Mouse (Mus musculus) telencephalon, adult 2 months (tissue): ENCODE measurements around the gene Tk2.
"Not testable (repeated sequence)": the region's sequence is repeated elsewhere in the genome, so short reads cannot be mapped to it uniquely, and the experiment has no call there.

ENCODE experiments used
- DNase-seq: peaks from one replicate; pipeline ENCODE4 v3.0.0-alpha.2; 2011; ENCODE audit warnings: low read depth, low spot score

The Tk2 gene

DNA sequence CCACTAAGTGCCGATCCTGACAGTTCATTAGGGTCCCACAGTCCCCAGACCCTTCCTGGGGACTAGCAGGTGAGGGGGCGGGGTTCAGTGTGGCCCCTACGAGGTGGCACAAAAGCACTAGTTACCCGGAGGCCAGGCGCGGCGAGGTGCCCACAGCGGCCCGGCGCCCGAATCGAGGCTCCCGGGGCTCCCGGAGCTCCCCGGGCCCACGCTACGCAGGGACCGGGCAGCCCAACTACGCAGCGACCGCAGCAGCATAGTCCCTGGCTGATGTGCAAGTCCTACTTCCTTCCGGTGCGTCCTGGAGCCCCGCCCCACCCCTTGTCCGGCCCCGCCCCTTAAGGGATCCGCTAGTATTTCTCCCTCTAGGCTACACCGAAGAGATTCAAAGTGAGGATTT is at the start of gene Tk2:
Gene Tk2, minus strand, starts transcription at position 283 of the 400 bp plus-strand sequence.
- DNase-seq: peak; percentile 67

DNA sequence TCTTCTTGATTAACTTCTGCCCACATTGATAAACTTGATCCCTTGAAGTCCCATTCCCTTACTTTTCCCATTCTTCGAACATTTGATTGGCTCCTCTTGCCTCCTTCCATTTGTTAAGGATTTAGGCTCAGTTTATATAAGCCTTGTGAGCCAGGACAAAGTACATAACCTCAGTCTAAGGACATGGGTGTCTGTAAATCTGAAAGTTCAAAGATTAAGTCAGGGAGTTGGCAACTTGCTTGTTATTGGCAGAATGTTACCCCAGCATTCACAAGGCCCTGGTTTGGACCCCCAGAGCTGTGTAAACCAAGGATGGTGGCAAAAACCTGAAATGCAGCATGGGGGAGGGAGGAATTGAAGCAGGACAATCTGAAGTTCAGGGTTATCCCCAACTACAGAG is 46.0 kb upstream of the Tk2 start:
- no peak for DNase-seq

DNA sequence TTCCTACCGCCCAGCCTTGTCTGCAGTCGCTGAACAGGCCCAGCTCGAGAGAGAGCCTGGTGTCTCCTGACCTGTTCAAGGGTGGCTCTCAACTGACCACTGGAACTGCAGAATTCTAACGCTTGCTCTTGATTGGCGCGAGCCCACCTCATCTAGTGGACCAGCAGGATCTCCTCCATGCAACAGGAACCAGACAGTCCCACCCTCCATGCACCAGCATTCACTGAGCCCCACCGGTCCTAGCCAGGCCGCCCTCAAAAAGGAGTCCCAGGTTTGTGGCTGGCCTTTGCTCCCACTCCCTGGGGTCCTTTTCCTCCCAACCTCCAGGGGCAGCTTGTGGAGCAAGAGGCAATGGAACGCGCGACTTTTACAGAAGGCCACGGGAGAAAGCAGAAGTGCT is 44.7 kb upstream of the Tk2 start, which contains the start of gene Cmtm2a:
Gene Cmtm2a, minus strand, starts transcription at position 101 of the 400 bp plus-strand sequence.
- DNase-seq: not testable (repeated sequence)

DNA sequence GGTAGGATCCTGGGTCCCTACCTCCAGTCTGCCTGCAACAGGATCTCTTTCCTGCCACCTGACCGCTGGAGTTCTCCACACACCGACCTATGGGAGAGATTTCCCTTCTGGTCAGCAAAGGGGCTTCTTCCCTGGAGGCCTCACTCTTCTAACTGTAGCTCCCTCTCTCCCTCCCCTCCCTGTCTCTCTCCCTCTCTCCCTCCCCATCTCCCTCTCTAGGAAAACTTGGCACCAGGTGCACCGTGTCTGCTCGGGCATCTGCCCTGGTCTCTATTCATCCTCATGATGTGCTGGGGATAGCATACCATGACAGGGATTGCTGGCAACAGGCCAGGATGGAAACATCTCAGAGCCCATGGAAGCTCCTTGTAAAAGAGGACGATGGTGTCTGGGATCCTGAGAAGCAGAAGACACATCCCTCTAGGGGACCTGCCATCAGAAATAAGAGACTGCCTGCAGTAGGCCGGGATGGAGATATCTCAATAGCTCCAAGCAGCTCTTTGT is 20.6 kb upstream of the Tk2 start:
- no peak for DNase-seq

DNA sequence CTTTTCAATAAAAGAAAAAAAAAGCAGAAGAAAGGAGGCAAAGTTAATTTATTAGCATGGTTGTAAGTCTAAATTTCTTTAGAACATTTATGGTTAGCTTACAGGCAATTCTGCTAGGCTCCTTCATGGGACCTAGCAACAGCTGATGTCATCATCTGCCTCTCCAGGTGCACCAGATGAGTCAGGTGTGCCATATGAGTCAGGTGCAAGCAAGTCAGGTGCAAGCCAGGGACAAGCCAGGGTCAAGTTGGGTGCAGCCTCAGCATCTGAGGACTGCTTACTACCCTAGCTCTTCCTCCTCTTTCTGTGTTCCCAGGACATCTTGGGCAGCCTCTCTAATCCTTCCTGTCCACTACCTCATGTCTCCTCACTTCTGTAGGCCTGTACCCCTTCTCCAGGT is 20.0 kb upstream of the Tk2 start:
- no peak for DNase-seq

DNA sequence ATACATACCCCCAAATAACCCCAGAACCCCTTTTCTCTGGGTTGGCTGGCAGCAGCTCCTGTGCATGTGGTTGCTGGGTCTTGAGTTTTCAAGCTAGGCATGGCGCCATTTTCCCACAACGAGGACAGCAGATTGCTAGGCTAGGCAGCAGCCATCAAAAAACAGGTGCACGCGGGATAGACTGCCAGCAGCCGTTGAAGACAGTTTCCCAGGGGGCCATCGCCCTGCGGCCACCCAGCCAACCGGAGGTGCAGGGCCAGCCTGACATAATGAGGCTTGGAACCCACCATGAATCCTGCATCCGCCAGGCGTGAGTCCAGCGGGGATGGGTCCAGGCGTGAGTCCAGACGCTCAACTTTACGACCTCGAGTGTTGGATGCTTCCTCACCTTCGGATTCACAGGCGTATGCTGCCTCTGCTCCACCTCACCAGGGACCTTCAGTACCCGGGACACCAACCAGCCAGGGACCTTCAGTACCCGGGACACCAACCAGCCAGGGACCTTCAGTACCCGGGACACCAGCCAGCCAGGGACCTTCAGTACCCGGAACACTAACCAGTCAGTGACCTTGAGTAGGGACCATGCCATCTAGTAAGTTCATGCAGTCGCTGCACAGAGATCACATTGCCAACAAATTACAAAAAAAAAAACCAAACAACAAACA is 16.0 kb upstream of the Tk2 start:
- not testable (repeated sequence) for DNase-seq

DNA sequence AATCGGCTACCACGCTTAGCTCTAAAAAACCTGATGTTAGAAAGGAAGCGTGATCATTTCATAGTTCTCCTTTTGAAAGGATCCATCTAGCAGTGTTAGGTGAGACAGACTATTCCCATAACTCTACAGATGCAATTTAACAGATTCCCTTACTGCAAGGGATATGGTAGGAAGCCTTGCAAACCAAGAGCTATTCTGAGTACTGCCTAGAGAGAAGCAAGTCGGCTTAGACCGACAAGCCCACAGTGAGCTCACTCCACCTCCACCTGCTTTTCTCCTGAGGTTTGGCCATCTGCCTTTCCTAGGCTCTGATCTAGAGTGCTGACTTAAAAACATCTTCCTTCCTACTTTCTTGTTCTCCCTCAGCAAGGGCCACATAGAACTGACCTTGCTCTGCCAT is 13.4 kb upstream of the Tk2 start:
- not testable (repeated sequence) for DNase-seq

DNA sequence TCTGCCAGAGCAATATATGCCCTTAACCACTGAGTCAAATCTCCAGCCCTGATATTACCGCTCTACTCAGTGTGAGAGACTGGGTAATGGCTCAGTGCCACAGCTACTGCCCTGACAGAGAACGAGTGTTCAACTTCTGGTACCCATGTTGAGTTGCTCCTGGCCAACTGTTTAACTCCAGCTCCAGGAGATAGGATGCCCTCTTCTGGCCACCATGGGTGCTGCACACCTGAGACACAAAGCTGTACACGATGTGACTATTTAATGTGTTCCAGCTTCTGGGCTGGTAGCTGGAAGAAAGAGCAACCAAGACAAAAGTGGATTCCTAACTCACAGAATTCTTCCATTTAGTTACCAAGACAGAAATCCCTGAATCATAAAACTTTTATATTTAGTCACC is 4.7 kb upstream of the Tk2 start:
- no peak for DNase-seq

DNA sequence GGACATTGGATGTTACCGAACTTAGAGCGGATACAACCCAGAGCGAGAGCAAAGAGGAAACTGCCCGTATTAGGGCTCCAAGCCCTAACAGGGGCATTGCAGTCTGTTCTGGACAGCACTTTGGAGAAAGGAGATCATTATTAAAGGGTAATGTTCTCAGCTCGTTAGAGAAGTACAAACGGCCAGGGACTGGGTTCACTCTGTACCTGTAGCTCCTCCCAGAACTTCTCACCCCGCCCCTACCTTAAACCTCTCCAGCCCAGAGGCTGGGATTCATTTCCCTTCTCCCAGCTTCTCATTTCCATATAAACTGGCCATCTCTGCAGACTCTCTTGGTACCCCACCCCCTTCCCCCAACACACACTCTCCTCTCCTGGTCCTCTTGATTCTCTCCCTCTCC is 3.1 kb upstream of the Tk2 start:
- DNase-seq: no peak

DNA sequence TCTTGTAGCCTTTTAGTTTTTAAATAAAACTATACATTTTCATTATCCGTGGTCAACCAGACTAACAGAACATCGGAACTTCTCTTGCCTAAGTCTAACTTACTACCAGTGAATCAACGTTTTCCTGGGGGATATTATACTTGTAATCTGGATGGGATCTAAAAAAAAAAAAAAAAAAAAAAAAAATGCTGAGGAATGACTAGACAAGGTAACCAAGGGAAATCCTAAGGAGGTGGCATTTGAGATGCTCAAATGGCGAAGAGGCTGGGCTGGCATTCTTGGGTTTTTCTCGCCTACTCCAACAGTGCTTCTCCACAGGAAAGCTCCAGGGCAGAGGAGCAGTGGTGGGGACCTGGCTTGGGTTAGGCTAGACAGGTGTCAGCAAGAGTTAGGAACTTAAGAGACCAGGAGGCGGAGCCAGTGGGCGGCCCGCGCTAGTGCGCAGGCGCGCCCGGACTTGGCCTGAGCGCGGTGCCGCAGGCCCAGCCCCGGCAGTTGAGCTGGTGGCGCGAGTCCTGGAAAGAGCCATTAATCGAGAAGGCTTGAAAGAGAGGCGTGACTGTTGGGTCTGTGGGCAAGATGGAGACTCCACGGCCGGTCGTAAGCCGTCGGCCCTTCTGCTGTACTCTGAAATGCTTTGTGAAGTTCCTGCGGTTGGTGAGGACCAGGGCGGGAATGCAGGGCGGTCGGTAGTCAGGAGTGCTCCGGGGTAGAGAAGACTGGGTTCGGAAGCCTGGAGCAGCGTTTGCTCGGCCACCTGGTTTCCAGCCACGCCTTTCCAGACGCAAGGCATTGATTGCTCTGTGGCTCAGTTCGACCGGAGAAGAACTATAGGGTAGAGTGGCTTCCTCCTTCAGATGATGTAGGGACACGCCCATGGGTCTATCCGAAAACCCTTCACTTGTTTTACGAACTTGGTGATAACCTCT is 2.3 kb upstream of the Tk2 start, which contains the start of gene Cklf:
Gene Cklf, plus strand, starts transcription at position 423 of the 929 bp plus-strand sequence.
- DNase-seq: peak; percentile 75

DNA sequence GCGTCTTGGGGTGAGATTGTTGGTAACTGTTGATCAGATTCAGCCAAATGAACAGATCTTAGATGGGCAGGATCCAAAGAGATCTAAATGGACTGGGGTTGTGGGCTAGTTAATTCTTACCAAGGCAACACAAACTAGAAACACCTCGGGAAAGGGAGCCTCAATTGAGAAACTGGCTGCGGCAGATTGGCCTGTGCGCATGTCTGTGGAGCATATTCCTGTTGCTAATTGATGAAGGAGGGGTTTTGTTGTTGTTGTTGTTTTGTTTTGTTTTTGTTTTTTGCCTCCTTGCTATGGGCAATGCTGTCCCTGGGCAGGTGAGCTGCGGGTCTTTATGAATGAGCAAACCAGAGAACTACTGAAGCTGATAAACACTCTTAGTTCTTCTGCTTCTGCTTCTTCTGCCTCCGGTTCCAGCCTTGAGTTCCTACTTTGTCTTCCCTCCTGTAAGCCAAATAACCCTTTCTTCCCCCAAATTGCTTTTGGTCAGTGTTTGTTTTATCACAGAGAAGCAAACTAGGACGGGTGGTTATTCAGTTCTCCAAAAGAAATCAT is 1.2 kb upstream of the Tk2 start:
- DNase-seq: no peak

DNA sequence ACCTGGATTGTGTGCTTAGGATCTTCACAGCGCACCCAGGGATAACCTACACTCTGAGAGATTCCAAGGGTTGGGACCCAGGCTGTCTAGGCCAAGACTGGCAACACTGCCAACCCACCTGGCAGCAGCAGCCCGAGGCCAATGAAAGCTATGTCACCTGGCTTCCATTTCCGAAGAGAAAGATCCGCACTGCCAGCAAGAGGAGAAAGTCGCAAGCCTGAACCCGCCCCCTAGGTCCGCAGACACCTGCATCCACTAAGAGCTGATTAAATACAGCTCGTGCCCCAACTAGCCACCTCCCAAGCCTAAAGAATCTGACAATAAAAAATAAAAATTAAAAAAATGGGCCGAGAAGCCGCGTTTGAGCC is 466 bp downstream of the Tk2 start:
- DNase-seq: no peak

DNA sequence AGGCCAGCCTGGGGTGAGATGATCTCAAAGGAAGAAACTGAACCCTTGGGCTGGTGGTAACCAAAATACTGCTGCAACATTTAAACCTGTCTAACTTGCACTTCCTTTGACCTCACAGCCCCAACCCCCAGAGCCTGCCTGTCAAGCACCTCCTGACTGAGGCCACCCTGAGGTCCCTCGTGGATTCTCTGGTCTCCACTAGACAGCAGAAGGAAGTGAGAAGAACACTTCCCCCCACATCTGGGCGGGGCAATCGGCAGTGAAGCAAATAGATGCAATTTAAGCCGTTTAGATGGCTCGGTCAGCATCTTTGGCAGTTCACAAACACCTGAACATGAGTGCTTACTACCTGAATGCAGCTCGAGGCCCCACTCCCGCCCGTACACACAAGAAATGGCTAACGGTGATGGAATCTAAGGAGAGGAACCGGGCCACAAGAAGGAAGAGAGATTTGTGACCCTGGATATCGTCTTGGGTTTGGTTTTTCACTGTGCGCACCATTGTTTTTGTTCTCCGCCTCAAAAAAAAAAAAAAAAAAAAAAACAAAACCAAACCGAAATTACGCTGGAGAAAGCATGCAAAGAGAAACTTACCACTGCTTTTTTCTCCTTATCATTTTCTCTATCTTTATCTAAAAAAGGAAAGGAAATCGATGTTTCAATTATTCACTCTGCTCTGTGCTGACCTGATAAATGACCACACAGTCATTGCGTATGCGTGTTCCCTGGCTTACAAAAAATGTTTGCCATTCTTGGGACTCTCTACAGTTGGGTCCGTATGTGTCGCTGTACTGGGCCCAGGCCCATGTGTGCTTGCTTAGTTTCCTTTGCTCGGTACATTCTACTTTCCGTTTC is 1.1 kb downstream of the Tk2 start:
- DNase-seq: no peak

DNA sequence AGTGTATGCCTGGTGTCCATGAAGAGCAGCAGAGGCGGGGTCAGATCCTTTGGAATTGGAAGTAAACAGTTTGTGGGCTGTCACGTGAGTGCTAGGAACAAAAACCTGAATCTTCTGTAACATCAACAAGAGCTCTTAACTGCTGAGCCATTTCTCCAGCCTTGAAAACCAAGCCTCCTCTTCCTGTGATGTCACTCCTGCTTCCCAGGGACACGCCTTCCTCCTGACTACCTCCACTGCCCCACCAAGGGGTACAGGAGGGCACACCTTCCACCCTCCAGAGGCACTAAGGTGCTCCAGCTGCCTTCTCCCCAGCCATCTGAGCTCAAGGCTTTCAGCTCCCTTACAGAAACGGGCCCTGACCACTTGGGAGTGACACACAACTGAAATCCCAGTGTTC is 1.7 kb downstream of the Tk2 start:
- no peak for DNase-seq

DNA sequence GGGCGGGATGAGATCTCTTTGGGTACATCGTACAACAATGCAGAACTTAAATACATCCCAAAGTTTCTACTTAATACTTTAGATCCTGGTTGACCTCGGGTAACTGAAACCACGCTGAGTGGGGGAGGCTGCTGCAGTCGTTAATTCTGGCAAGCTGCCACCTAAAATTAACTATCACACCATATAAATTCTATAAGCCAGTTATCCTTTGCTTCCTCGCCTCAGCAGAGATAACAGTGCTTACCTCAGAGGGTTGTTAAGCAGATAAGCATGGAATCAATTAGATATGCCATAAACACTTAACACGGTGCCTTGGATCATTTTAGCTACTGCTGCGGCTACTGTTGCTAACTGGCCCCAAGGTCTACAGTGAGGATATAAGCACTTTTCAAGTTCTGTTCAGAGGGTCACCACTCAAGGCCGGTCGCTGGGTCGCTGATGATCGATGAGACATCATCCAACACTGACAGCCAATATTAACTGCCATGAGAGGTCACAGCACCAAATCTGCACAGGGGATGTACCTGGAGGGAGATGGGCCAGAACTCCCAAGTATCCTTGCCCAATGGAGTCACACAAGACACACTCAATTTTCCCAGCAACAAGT is 6.2 kb downstream of the Tk2 start:
- no peak for DNase-seq

DNA sequence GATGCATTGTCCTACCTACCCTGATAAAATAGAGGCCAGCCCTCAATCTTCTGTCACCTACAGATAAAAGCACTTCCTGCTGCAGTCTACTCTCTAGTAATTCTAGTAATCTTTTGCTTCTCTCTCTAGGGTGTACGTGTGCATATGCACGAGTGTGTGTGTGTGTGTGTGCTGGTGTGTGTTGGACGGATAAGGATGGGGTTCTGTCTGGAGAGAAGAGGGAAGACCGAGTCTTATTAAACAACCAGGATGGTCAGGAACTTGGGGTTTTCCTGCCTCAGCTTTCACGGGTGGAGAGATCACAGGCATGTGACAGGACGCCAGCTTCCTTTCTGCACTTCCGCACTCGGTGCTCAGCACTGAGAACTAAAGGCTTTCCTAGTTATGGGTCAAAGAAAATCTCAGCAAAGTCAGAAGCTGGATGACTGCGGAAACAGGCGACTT is 8.9 kb downstream of the Tk2 start:
- no peak for DNase-seq

DNA sequence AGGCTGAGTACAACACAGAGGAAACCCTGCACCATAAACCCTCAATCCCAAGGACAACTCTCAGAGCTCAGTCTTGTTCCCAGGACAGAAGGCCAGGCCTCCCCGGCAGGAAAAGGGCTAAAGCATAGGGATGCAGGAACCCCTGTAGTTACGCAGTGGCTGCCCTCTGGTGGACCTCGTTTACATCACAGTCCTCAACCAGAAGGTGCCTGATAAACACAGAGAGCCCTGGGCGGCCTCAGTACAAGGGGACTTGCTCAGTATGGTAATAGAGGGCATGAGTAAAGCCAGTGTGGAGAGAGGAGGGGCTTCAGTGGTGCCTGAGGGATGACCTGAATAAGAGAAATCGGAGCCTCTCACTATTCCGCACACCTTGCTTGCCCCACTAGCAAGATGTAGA is 13.8 kb downstream of the Tk2 start:
- no peak for DNase-seq

DNA sequence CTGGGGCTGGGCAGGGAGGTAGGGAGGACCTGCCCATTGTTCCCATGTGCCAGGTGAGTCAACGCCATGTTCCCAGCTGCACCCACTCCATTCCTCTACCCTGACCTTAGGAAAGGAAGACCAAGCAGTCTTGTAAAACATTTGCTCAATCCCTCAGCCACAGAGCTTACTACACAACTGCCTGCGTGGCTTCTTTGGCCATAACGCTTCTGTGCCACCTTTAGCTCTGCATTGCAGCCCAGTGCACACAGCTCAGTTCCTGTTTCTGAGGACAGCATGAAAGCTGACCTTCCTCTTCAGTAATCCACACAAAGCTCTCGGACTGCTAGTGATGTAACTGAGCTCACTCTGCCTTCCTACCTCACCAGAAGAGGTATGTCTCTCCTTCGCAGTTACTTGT is 15.4 kb downstream of the Tk2 start:
- no peak for DNase-seq

DNA sequence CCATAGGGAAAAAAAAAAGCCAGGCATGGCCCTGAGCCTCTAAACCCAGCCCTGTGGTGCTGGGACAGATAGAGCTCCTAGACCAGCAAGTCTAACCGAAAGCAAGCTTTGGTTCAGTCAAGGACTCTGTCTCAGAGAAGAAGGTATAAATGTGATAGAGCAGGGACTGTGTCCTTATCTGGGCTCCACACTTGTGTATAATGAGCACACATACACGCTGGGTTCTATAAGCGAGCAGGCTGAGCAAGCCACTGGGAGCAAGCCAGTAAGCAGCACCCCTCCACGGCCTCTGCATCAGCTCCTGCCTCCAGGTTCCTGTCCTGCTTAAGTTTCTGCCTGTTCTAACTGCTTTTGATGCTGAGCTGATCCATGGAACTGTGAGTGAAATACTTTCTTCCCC is 16.3 kb downstream of the Tk2 start:
- DNase-seq: no peak

DNA sequence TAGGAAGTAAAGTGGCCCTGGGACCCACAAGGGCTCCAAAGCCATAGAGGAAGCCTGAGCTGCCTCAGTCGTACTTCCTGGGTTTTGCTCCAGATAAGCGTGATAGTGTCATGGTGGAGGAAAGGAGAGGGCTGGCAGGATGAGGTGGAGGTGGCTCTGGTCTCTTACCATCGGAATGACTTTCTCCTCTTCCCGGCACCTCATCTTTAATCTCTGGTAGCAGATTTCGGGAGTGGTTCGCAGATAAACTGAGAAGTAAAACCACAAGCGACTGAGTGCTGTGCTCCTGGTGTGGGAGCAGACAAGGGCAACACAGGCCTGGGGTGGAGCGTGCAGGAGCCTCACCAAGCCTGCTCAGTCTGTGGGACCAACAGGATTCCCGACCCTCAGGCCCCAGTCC is 18.0 kb downstream of the Tk2 start:
- no peak for DNase-seq

DNA sequence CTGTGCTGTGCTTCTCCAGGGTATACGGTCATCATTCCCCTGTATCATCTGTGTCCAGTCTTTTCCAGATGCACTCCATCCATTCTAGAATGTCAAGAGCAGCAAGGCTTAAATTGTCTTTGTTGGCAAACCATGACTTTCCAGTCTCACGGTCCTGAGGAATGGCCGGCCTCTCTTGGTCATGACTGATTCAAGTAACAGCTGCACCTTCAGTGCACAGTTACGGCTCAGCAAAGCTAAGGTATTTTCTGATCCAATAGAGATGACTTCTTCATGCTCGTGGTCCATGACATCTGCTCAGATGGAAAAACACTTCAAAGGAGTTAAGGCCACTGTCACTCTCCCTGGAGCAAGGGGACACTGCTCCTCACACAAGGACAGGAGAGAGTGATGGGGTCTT is 21.3 kb downstream of the Tk2 start:
- no peak for DNase-seq
